Mouse (Mus musculus) liver, embryonic 12.5 days (tissue): Measurements from ENCODE around the gene Rnf11. TPM values are rescaled to one million over a fixed set of nuclear protein-coding genes. Genes with fewer than 3 reads are reported as not detected.

Experiments used
- ATAC-seq: fragments of 200-750 bp; cut with Nextera tagmentation; 2 replicates; pipeline ENCODE4 v1.8.0; 2017; ENCODE audit warnings: moderate number of reproducible peaks, mild to moderate bottlenecking, moderate library complexity
- H3K27ac ChIP-seq: fragments of 300-500 bp; sonication (generic); 2 replicates; pipeline ENCODE4 v1.5.1; 2016; ENCODE audit warnings: mild to moderate bottlenecking
- H3K27me3 ChIP-seq: fragments of 300-500 bp; sonication (generic); replicated peaks from 2 replicates; pipeline ENCODE4 v1.6.1; 2016; ENCODE audit warnings: mild to moderate bottlenecking, moderate library complexity
- H3K36me3 ChIP-seq: fragments of 300-500 bp; sonication (generic); 2 replicates; pipeline ENCODE4 v1.6.1; 2016; ENCODE audit warnings: mild to moderate bottlenecking, moderate library complexity
- H3K4me1 ChIP-seq: fragments of 300-500 bp; sonication (generic); 2 replicates; pipeline ENCODE4 v1.6.1; 2016
- H3K4me2 ChIP-seq: fragments of 300-500 bp; sonication (generic); 2 replicates; pipeline ENCODE4 v1.6.1; 2016; ENCODE audit warnings: mild to moderate bottlenecking, moderate library complexity
- H3K4me3 ChIP-seq: fragments of 300-500 bp; sonication (generic); 2 replicates; pipeline ENCODE4 v1.5.1; 2016; ENCODE audit warnings: mild to moderate bottlenecking, moderate library complexity
- H3K9ac ChIP-seq: fragments of 300-500 bp; sonication (generic); 2 replicates; pipeline ENCODE4 v1.6.1; 2016; ENCODE audit warnings: mild to moderate bottlenecking, moderate library complexity
- H3K9me3 ChIP-seq: fragments of 300-500 bp; sonication (generic); replicated peaks from 2 replicates; pipeline ENCODE4 v1.6.1; 2016; ENCODE audit warnings: mild to moderate bottlenecking, moderate library complexity
- WGBS: fragments of 180-500 bp; shearing (Covaris S2); methylation state at CpG from one replicate; pipeline ENCODE4 v1.1.7; 2016; ENCODE audit not compliant: insufficient replicate concordance; 5-methylcytosine and 5-hydroxymethylcytosine counted together
- polyA plus RNA-seq: library from polyadenylated mRNA; unstranded; fragments of >200 nt; fragmentation: Nextera tagmentation; extraction: Ambion mirVana; gene quantifications from 2 replicates; pipeline ENCODE4 v1.2.1, GENCODE M21; 2016

The Rnf11 gene
- 41.3 and 44.7 TPM in 2 replicates for polyA plus RNA-seq

- no peak within 1 kb of the TSS for H3K4me3 ChIP-seq
- H3K27ac ChIP-seq = no peak within 1 kb of the TSS
- no peak within 1 kb of the TSS for H3K9ac ChIP-seq
- 71% methylated on average over 3 of the region's 3 CpGs for WGBS
- no peak within 1 kb of the TSS for H3K4me2 ChIP-seq
- ATAC-seq = no peak
- H3K36me3 ChIP-seq = no peaks in the 10 kb centered on the region
- peaks cover 23% of the 10 kb centered on the region for H3K4me1 ChIP-seq
- H3K9me3 ChIP-seq = no peaks in the 10 kb centered on the region
- peaks cover 11% of the 10 kb centered on the region; the same call in 1 of the 2 replicates for H3K27me3 ChIP-seq
Observed at GRCm38 (mm10) chr4:109484621-109485020, at the start of gene Rnf11. Gene Rnf11 (minus strand): TSS chr4:109484728.

GRCm38 (mm10) chr4:109531111-109531510 is 46.6 kb upstream of the Rnf11 start, which contains the start of gene 4930522H14Rik:
Gene 4930522H14Rik (minus strand): TSS chr4:109531297.
- Histone ChIP-seq H3K9ac (no peak within 1 kb of the TSS), H3K36me3 (no peaks in the 10 kb centered on the region), H3K9me3 (no peaks in the 10 kb centered on the region), H3K4me3 (no peak within 1 kb of the TSS), H3K4me2 (no peak within 1 kb of the TSS), H3K27ac (no peak within 1 kb of the TSS), H3K4me1 (no peaks in the 10 kb centered on the region), H3K27me3 (no peaks in the 10 kb centered on the region)
- WGBS = 81% methylated on average over 2 of the region's 2 CpGs
- ATAC-seq = no peak

- ATAC-seq = no peak
- no peak overlapping the region for H3K27ac ChIP-seq
Observed at GRCm38 (mm10) chr4:109530245-109530816, 45.8 kb upstream of the Rnf11 start.

GRCm38 (mm10) chr4:109504885-109505284 is 20.4 kb upstream of the Rnf11 start:
- no peak overlapping the region for H3K4me3 ChIP-seq
- no peak overlapping the region for H3K4me2 ChIP-seq
- H3K27me3 ChIP-seq = no peaks in the 10 kb centered on the region
- H3K36me3 ChIP-seq = no peaks in the 10 kb centered on the region
- H3K9me3 ChIP-seq = no peaks in the 10 kb centered on the region
- H3K4me1 ChIP-seq = no peaks in the 10 kb centered on the region
- H3K9ac ChIP-seq = no peak overlapping the region
- WGBS = 5% methylated on average over 5 of the region's 5 CpGs
- ATAC-seq = peak; percentile 49; the same call in 1 of the 2 replicates
- no peak overlapping the region for H3K27ac ChIP-seq

More at GRCm38 (mm10) chr4:109530245-109530816, 45.8 kb upstream of the Rnf11 start:
- no peaks in the 10 kb centered on the region for H3K4me1 ChIP-seq
- WGBS = 60% methylated on average over 15 of the region's 15 CpGs
- H3K27me3 ChIP-seq = no peaks in the 10 kb centered on the region
- H3K9me3 ChIP-seq = no peaks in the 10 kb centered on the region
- no peak overlapping the region for H3K4me3 ChIP-seq
- no peak overlapping the region for H3K9ac ChIP-seq
- H3K36me3 ChIP-seq = no peaks in the 10 kb centered on the region
- H3K4me2 ChIP-seq = no peak overlapping the region

- Histone ChIP-seq H3K27me3 (peaks cover 5% of the 10 kb centered on the region; the same call in 1 of the 2 replicates), H3K9me3 (no peaks in the 10 kb centered on the region), H3K4me3 (no peak overlapping the region), H3K9ac (no peak overlapping the region), H3K4me2 (no peak overlapping the region), H3K27ac (no peak overlapping the region), H3K36me3 (no peaks in the 10 kb centered on the region), H3K4me1 (peaks cover 4% of the 10 kb centered on the region; the same call in 1 of the 2 replicates)
- ATAC-seq = no peak
- 76% methylated on average over 11 of the region's 11 CpGs for WGBS
Observed at GRCm38 (mm10) chr4:109498476-109498875, 13.9 kb upstream of the Rnf11 start.

GRCm38 (mm10) chr4:109493581-109493980 is 9.1 kb upstream of the Rnf11 start:
- Histone ChIP-seq H3K4me2 (no peak overlapping the region), H3K27ac (no peak overlapping the region), H3K9me3 (no peaks in the 10 kb centered on the region), H3K4me1 (peaks cover 11% of the 10 kb centered on the region), H3K4me3 (no peak overlapping the region), H3K27me3 (peaks cover 5% of the 10 kb centered on the region; the same call in 1 of the 2 replicates), H3K9ac (no peak overlapping the region), H3K36me3 (no peaks in the 10 kb centered on the region)
- ATAC-seq = no peak

GRCm38 (mm10) chr4:109488812-109489211 is 4.3 kb upstream of the Rnf11 start:
- no peak overlapping the region for H3K27ac ChIP-seq
- ATAC-seq = peak; percentile 86
- H3K9ac ChIP-seq = no peak overlapping the region
- H3K4me1 ChIP-seq = peaks cover 23% of the 10 kb centered on the region
- no peak overlapping the region for H3K4me3 ChIP-seq
- no peaks in the 10 kb centered on the region for H3K9me3 ChIP-seq
- H3K27me3 ChIP-seq = 0 out of 2 replicates have a peak, but pooled peaks cover 3% of the 10 kb centered on the region
- WGBS = 17% methylated on average over 1 of the region's 1 CpGs
- H3K4me2 ChIP-seq = peak overlapping the region; percentile 29
- H3K36me3 ChIP-seq = no peaks in the 10 kb centered on the region

- H3K4me2 ChIP-seq = no peak overlapping the region
- no peak overlapping the region for H3K4me3 ChIP-seq
- H3K9me3 ChIP-seq = no peaks in the 10 kb centered on the region
- no peaks in the 10 kb centered on the region for H3K36me3 ChIP-seq
- H3K27me3 ChIP-seq = peaks cover 20% of the 10 kb centered on the region; the same call in 1 of the 2 replicates
- ATAC-seq = no peak
- H3K9ac ChIP-seq = no peak overlapping the region
- no peak overlapping the region for H3K27ac ChIP-seq
- H3K4me1 ChIP-seq = peaks cover 8% of the 10 kb centered on the region; the same call in 1 of the 2 replicates
- WGBS = 71% methylated on average over 1 of the region's 1 CpGs
Observed at GRCm38 (mm10) chr4:109482701-109483100, 1.8 kb downstream of the Rnf11 start.

GRCm38 (mm10) chr4:109481424-109481823 is 3.1 kb downstream of the Rnf11 start:
- no peak overlapping the region for H3K4me2 ChIP-seq
- no peaks in the 10 kb centered on the region for H3K36me3 ChIP-seq
- H3K9ac ChIP-seq = no peak overlapping the region
- H3K27me3 ChIP-seq = peaks cover 18% of the 10 kb centered on the region; the same call in 1 of the 2 replicates
- ATAC-seq = no peak
- 63% methylated on average over 2 of the region's 2 CpGs for WGBS
- H3K9me3 ChIP-seq = no peaks in the 10 kb centered on the region
- 0 out of 2 replicates have a peak, but pooled peaks cover 3% of the 10 kb centered on the region for H3K4me1 ChIP-seq
- H3K4me3 ChIP-seq = no peak overlapping the region
- no peak overlapping the region for H3K27ac ChIP-seq

- peaks cover 15% of the 10 kb centered on the region; the same call in 1 of the 2 replicates for H3K27me3 ChIP-seq
- ATAC-seq = no peak
- WGBS = 80% methylated on average over 3 of the region's 3 CpGs
- no peak overlapping the region for H3K27ac ChIP-seq
- H3K9ac ChIP-seq = no peak overlapping the region
- no peaks in the 10 kb centered on the region for H3K9me3 ChIP-seq
- peaks cover 6% of the 10 kb centered on the region for H3K36me3 ChIP-seq
- H3K4me3 ChIP-seq = no peak overlapping the region
- H3K4me1 ChIP-seq = peaks cover 22% of the 10 kb centered on the region
- H3K4me2 ChIP-seq = no peak overlapping the region
Observed at GRCm38 (mm10) chr4:109477454-109477853, 7.1 kb downstream of the Rnf11 start.

GRCm38 (mm10) chr4:109476554-109477014 is 7.9 kb downstream of the Rnf11 start:
- Histone ChIP-seq H3K36me3 (peaks cover 15% of the 10 kb centered on the region), H3K27me3 (peaks cover 11% of the 10 kb centered on the region; the same call in 1 of the 2 replicates), H3K4me2 (peak overlapping the region; percentile 68), H3K27ac (peak overlapping the region; percentile 97), H3K9me3 (no peaks in the 10 kb centered on the region), H3K9ac (peak overlapping the region; percentile 100), H3K4me3 (peak overlapping the region; percentile 100), H3K4me1 (peaks cover 31% of the 10 kb centered on the region)
- 0% methylated on average over 39 of the region's 39 CpGs for WGBS
- peak; percentile 97 for ATAC-seq
